ENCODE assay signal across 13 mouse cellular contexts in genomic region chr13:83735631-83736475, GRCm38 (mm10).
DNase-seq lines count a peak whose midpoint lies in the region; ATAC-seq and TF ChIP-seq lines count a peak whose summit lies in the region.
"Had no signal": no experiment of that assay in that cellular context is flagged by ENCODE, and none has a peak within 500 bp of the region (broad histone marks: within the 10 kb centered on the region; RNA-seq: fewer than 3 reads in every experiment).

No protein-coding gene starts in this region.

- ATAC-seq in cerebellum, adult (ENCODE audit: insufficient number of reproducible peaks, low FRiP score, low TSS enrichment), result no peak
- no peak for ATAC-seq in forebrain, postnatal 0 days
- no peak for ATAC-seq in midbrain, embryonic 15.5 days (replicated peaks)
- ATAC-seq: inflammation-experienced regulatory T-cells, adult 6 months had no signal

- H3K27me3 ChIP-seq in cerebellum, adult 2 months (ENCODE audit: control insufficient read depth, insufficient read depth, low read length), result no peaks in the 10 kb centered on the region
- no peaks in the 10 kb centered on the region for H3K27me3 ChIP-seq in forebrain, postnatal 0 days (ENCODE audit: insufficient read depth, low read length)
- H3K27me3 ChIP-seq in midbrain, embryonic 15.5 days (replicated peaks), result no peaks in the 10 kb centered on the region
- peaks cover 99% of the 10 kb centered on the region for H3K27me3 ChIP-seq in limb, embryonic 10.5 days (ENCODE audit: low read depth, poor library complexity, severe bottlenecking)

- TF ChIP-seq CTCF in cerebellum, adult 2 months (IDR thresholded peaks at IDR 0.05; ENCODE audit: borderline replicate concordance, insufficient read depth, low read depth, low read length), result no peak
- TF ChIP-seq CTCF in forebrain, postnatal 0 days (IDR thresholded peaks at IDR 0.05; ENCODE audit: low read depth), result no peak

- no peaks in the 10 kb centered on the region for H3K9me3 ChIP-seq in forebrain, postnatal 0 days (ENCODE audit: low read length)
- H3K9me3 ChIP-seq in midbrain, embryonic 15.5 days, result no peaks in the 10 kb centered on the region
- H3K9me3 ChIP-seq in limb, embryonic 10.5 days (replicated peaks), result no peaks in the 10 kb centered on the region
- H3K9me3 ChIP-seq: lung, embryonic 15.5 days had no signal

- no peak for TF ChIP-seq POLR2A in cerebellum, adult 2 months (IDR thresholded peaks at IDR 0.05; ENCODE audit: borderline replicate concordance, insufficient read depth, low read length)

- peaks cover 22% of the 10 kb centered on the region for H3K36me3 ChIP-seq in forebrain, postnatal 0 days (ENCODE audit: insufficient read depth)
- H3K36me3 ChIP-seq in midbrain, embryonic 15.5 days (replicated peaks), result no peaks in the 10 kb centered on the region
- H3K36me3 ChIP-seq in limb, embryonic 10.5 days, result no peaks in the 10 kb centered on the region
- H3K36me3 ChIP-seq: lung, embryonic 15.5 days had no signal

- WGBS in cerebellum, adult 2 months, result 3% methylated on average over 10 of the region's 10 CpGs
- WGBS in forebrain, postnatal 0 days, result 9% methylated on average over 10 of the region's 10 CpGs
- 17% methylated on average over 10 of the region's 10 CpGs for WGBS in midbrain, embryonic 15.5 days
- WGBS in limb, embryonic 10.5 days, result 56% methylated on average over 10 of the region's 10 CpGs

- peak overlapping the region; percentile 44 for H3K4me3 ChIP-seq in cerebellum, adult 2 months (replicated peaks; ENCODE audit: insufficient read depth, low read depth, low read length)
- peak overlapping the region; percentile 48 for H3K4me3 ChIP-seq in forebrain, postnatal 0 days (ENCODE audit: low read depth, low read length)
- peak overlapping the region; percentile 37 for H3K4me3 ChIP-seq in midbrain, embryonic 15.5 days
- no peak overlapping the region for H3K4me3 ChIP-seq in limb, embryonic 10.5 days
- H3K4me3 ChIP-seq: lung, embryonic 15.5 days had no signal

- peak; percentile 27 to 69 for DNase-seq in cerebellum, adult 2 months
- peak; percentile 69 for DNase-seq in brain, adult 2 months (ENCODE audit: low read depth, low spot score)
- DNase-seq in forebrain, postnatal 0 days, result peak; percentile 82
- no peak for DNase-seq in layer of hippocampus, adult 8-10 months (ENCODE audit: low spot score in 2 of 2)
- no peak for DNase-seq in kidney, postnatal 25 days
- no peak for DNase-seq in limb, embryonic 10.5 days (ENCODE audit: low spot score)
- DNase-seq: kidney, postnatal 36 days; left cerebral cortex, postnatal 4 days; right cerebral cortex, postnatal 14 days had no signal

- peaks cover 2% of the 10 kb centered on the region; the same call in 1 of the 2 replicates for H3K4me1 ChIP-seq in cerebellum, adult 2 months (ENCODE audit: control insufficient read depth, insufficient read depth, low read length)
- no peaks in the 10 kb centered on the region for H3K4me1 ChIP-seq in forebrain, postnatal 0 days (ENCODE audit: insufficient read depth)
- H3K4me1 ChIP-seq in midbrain, embryonic 15.5 days, result no peaks in the 10 kb centered on the region
- H3K4me1 ChIP-seq in limb, embryonic 10.5 days, result peaks cover 28% of the 10 kb centered on the region

- peak overlapping the region; percentile 100 for H3K9ac ChIP-seq in forebrain, postnatal 0 days
- H3K9ac ChIP-seq in midbrain, embryonic 15.5 days, result peak overlapping the region; percentile 59
- H3K9ac ChIP-seq: lung, embryonic 15.5 days had no signal

- peak overlapping the region; percentile 61 for H3K4me2 ChIP-seq in forebrain, postnatal 0 days (ENCODE audit: low read depth)
- peak overlapping the region; percentile 56 for H3K4me2 ChIP-seq in midbrain, embryonic 15.5 days
- H3K4me2 ChIP-seq: lung, embryonic 15.5 days had no signal

- H3K27ac ChIP-seq in cerebellum, adult 2 months (ENCODE audit: insufficient read depth, low read length), result no peak overlapping the region
- peak overlapping the region; percentile 98 for H3K27ac ChIP-seq in forebrain, postnatal 0 days (ENCODE audit: low read depth, low read length)
- H3K27ac ChIP-seq in midbrain, embryonic 15.5 days, result peak overlapping the region; percentile 80
- H3K27ac ChIP-seq in limb, embryonic 10.5 days, result no peak overlapping the region
- H3K27ac ChIP-seq: lung, embryonic 15.5 days had no signal

Comparison
In these comparisons a context has a peak if more than half of its experiments do, and no peak if none do; other contexts are left out.
1. DNase-seq: peak in cerebellum, adult 2 months (2 of 2), brain, adult 2 months (single experiment) and forebrain, postnatal 0 days (single experiment); none in layer of hippocampus, adult 8-10 months (0 of 2), kidney, postnatal 25 days (0 of 2) and limb, embryonic 10.5 days (single experiment).
2. H3K27ac ChIP-seq: peak in forebrain, postnatal 0 days (single experiment) and midbrain, embryonic 15.5 days (single experiment); none in cerebellum, adult 2 months (single experiment) and limb, embryonic 10.5 days (single experiment).